Mouse (Mus musculus) cerebellum, adult 18-20 months (tissue): ENCODE data around the gene Cxcl10.

ENCODE experiments used
- DNase-seq, 2 experiments: peaks; one replicate each; pipeline ENCODE4 v3.0.0; 2021

The Cxcl10 gene

DNA sequence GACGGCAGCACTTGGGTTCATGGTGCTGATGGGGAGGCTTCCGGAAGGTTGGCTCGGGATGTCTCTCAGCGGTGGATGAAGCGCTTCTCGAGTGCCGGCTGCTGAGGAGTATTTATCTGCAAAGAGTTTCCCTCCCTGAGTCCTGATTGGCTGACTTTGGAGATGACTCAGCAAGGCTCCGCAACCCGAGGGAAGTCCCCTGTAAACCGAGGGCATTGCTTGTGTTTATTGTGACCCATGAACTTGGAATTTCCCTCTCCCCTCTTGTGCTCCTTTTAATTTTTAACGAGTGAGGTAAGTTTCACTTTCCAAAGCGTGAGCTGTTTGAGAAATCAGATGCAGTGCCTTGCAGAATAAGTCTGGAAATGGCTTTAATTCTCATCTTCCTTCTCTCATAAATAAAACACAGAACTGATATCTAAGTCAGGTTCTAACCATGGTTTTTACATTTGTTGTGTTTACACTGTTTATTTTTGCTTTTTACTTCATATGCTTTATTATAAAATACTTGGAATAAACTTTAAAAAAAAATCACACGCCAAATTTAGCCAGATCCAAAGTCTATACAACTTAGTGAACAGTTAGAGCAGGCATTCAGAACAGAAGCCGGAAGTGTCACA lies at the start of gene Cxcl10:
Cxcl10 (minus strand) TSS at position 96 of the 620 bp plus-strand sequence.
- DNase-seq: peak in 1 of 2 experiments; percentile 32

- DNase-seq: peak; percentile 68 to 80
These were observed 49.5 kb upstream of the Cxcl10 start for GRCm38 (mm10) chr5:92398153-92398552.

- DNase-seq: no peak
These were observed 47.8 kb upstream of the Cxcl10 start for GRCm38 (mm10) chr5:92396476-92396875.

GRCm38 (mm10) chr5:92395764-92396163 lies 47.1 kb upstream of the Cxcl10 start:
- DNase-seq: no peak

DNA sequence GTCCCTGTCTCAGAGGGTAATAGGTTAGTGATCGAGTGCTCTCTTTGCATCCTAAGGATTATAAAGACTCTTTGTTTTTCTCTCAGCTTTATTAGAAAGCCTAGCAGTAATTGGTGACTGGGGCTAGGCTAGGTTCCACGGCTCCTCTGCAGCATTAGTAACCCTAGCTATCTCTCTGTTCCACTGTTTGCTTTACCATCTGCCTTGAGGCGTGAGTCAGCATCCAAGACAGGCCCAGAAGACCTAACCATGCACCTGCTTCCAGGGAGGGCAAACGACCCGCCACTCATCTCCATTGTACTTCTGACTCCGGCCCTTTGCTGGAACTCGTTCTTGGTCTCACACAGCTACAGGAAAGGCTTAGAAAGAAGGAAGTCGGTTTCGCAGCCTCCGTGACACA lies 45.2 kb upstream of the Cxcl10 start:
- DNase-seq: no peak

- no peak for DNase-seq
These were observed 43.9 kb upstream of the Cxcl10 start for GRCm38 (mm10) chr5:92392542-92392941.

- DNase-seq: no peak
These were observed 41.9 kb upstream of the Cxcl10 start for GRCm38 (mm10) chr5:92390615-92391014.

- no peak for DNase-seq
These were observed 41.3 kb upstream of the Cxcl10 start for GRCm38 (mm10) chr5:92389977-92390376.

DNA sequence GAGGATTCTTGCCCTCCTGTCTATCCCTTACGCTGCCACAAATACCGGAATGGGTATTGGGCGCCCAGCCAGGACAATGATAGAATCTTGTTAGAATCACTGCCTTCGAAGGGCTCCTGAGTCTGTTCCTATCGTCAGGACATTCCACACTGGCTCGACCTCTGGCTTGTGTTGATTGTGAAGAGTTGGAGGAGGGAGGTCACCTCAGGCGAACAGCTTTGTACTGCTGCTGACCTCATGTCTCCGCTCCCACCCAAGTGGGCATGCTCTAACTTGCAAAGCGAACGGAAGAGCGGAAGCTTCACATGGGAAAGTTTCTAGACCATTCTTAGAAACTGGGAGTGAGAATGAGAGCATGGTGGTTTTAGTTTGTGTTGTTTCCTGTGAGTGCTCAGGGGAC lies 38.7 kb upstream of the Cxcl10 start:
- DNase-seq: no peak

GRCm38 (mm10) chr5:92386643-92387042 lies 38.0 kb upstream of the Cxcl10 start:
- no peak for DNase-seq

GRCm38 (mm10) chr5:92386102-92386501 lies 37.4 kb upstream of the Cxcl10 start:
- no peak for DNase-seq

GRCm38 (mm10) chr5:92384855-92385254 lies 36.2 kb upstream of the Cxcl10 start:
- DNase-seq: no peak

GRCm38 (mm10) chr5:92383747-92384146 lies 35.1 kb upstream of the Cxcl10 start:
- DNase-seq: no peak

- no peak for DNase-seq
These were observed 33.6 kb upstream of the Cxcl10 start for GRCm38 (mm10) chr5:92382349-92382679.

- DNase-seq: peak; percentile 79 to 83
These were observed 33.1 kb upstream of the Cxcl10 start for GRCm38 (mm10) chr5:92381550-92382348.

DNA sequence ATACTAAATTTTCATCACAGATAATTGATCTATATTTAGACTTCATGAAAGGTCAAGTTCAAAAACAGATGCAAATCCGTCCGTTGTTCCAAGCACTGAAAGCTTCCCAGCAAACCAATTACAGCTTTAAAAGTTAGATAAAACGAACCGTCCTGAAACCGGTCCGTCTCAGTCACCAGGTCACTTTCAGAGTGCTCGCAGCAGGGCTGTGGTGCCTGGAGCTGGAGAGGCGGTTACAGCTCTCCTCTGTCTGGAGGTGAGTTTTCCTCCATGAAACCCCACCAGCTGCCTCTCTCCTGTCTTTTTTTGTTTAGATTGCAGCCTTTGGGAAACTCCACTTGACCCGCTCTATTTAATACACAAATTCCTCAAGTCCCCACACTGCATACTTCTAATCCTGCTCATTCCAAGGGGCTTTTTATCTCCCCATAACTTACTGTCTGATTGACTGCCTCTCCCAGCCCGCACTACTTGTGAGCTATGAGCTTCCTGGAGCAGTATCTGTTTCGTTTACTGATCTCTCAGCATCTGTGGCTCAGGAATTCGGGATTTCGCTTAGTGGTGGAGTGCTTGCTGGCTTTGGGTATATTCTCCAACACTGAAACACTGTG lies 28.2 kb upstream of the Cxcl10 start:
- DNase-seq: no peak

DNA sequence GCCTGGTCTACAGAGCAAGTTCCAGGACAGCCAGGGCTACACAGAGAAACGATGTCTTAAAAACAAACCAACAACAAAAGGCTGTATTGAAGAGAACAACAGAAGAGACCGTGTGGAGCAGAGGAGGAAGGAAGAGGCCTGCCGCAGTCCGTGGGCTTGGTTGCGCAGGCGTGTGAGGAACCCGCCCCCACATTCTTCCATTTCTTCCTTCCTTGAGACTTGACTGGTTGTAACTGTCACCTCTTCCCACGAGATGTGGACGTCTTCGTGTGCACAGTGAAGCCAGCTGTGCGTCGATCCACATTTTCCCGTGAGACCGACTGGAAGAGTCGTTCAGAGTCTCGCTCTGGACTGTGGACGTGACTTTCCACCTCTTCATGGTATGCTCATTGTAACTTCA lies 26.7 kb upstream of the Cxcl10 start:
- no peak for DNase-seq

DNA sequence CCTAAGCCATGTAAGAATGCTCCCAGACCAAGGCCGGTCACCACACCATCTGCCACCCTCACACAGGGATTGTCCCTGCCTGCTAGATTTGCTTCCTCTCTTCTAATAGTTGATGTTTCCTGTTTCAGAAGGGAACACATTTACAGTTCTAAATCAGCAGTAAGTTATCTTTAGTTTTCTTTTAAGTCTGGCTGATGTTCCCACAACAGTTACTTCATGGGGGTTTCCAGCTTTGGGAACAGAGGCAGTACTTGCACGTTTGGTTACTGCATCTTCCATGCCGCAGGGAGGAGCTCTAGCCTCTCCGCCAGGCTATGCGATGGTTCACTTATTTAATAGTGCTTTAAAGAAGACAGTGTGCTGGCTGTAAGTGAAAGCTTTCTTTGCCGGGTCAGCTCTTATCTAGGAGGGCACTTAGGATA lies 26.0 kb upstream of the Cxcl10 start:
- peak; percentile 48 to 57 for DNase-seq

GRCm38 (mm10) chr5:92372605-92373004 lies 23.9 kb upstream of the Cxcl10 start:
- DNase-seq: no peak

DNA sequence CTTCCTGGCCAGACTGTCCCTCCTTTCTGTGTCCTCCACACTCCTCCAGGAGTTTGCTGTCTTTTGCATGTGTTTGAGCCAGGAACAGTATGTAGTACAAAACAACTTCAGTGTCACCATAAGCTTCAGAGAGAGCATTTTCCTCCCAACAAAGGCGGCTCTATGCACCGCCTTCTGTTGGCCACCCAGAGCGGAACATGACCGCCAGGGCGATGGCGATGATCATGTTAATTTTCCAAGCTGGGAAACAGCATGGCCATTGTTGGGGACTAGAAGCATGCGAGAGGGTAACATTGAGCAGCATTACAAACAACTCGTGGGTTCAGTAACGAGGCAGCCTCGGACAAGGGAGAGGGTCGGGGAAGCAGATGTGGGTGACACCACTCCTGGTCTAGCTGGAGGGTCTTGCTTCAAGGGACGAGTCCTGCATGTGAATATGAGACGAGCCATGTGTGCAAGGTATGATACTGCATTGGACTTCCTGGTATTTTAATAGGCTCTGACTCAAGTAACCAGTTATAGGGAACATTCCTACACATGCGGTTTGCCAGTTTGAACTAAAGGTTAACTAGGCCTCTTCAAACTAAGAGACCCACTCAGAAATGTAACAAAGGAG lies 22.8 kb upstream of the Cxcl10 start:
- DNase-seq: no peak

DNA sequence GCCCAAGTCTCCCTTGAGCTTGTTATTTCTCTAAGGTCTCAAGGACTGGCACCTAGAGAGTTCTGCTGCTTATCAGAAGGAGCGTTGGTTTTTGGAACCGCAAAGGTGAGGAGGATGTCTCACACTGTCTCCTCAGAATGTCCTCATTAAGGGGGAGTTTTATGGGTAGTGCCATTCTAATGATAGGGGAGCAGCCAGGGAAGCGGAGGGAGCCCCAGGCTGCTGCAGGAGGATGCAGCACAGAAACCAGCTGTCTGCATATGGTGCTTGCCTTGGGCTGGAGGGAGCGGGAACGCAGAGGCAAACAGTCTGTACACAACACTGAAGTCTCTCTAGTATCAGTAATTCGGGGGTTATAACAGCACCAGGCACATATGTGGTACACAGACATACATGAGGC lies 22.2 kb upstream of the Cxcl10 start:
- DNase-seq: no peak

GRCm38 (mm10) chr5:92370392-92370791 lies 21.7 kb upstream of the Cxcl10 start:
- DNase-seq: no peak

DNA sequence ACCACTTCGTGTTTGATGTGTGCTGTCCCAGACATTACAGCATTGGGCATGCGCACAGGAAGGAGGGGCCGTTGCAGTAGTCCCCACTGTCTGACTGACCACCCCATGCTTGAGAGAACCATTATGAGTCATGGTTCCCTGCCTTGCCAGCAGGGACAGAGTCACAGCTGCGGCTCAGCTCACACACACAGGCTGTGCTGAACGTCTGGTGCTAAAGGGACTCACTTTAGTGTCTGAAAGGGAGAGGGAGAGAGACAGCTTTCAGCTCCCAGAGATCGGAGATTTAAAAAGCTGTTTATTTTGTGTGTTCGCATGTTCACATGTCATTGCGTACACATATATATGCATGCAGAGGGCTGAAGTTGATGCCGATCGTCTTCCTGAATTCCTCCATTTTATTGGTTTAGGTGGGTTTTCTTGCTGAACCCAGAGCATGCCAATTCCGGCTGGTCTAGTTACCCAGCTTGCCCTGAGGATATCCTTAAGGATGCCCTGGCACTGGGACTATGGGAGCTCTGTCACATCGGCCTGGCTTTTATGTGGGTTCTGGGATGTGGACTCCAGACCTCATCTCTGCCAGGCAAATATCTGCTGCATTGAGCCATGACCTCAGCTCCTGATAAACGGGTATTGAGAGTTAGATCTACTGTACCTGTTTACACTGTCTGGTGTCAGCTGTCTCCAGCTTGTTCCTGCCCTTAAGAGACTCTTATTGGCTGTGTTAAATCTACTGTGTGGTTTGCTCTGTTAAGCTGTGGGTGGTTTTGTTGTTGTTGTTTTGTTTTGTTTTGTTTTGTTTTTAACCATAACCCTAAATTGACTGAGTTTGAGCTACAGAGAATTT lies 20.7 kb upstream of the Cxcl10 start:
- DNase-seq: peak; percentile 71 to 77
